14 mouse cellular contexts compared by ENCODE assay signal in the genomic region with DNA sequence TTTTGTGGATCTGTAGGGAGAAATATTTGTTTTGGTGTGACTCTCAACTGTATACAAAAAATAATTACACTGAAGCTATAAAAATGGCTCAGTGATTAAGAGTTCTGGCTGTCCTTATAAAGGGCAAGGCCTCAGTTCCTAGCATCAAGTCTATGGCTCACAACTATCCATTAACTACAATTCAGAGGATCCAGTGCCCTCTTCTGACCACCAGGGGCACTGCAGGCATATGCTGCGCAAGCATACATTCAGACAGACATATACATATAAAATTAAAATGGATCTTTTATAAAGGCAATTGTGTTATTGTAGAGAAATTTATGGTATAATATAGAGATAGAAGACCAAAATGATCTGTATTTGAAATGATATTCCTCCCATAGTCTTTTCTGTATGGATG.
DNase-seq lines count a peak whose midpoint lies in the region; ATAC-seq and TF ChIP-seq lines count a peak whose summit lies in the region.
"Had no signal": no experiment of that assay in that cellular context is flagged by ENCODE, and none has a peak within 500 bp of the region (broad histone marks: within the 10 kb centered on the region; RNA-seq: fewer than 3 reads in every experiment).

No protein-coding gene starts in this region.

- no peak overlapping the region for H3K4me2 ChIP-seq in liver, embryonic 14.5 days (ENCODE audit: low read depth)
- H3K4me2 ChIP-seq in liver, embryonic 11.5 days: no peak overlapping the region
- no peak overlapping the region for H3K4me2 ChIP-seq in hindbrain, embryonic 12.5 days (replicated peaks)
- H3K4me2 ChIP-seq: forebrain, embryonic 13.5 days; kidney, embryonic 15.5 days; lung, embryonic 15.5 days had no signal

- peak; percentile 44; the same call in 1 of the 2 replicates for TF ChIP-seq CTCF in liver, embryonic 14.5 days (IDR thresholded peaks at IDR 0.05; ENCODE audit: low read depth)
- peak; percentile 86 for TF ChIP-seq CTCF in E14TG2a.4 (conservative IDR thresholded peaks at IDR 0.05; ENCODE audit: low read length)
- TF ChIP-seq CTCF in embryonic fibroblast, embryonic 13.5 days (IDR thresholded peaks at IDR 0.05; ENCODE audit: borderline replicate concordance, insufficient read depth, low read length): peak; percentile 31; the same call in 1 of the 2 replicates

- H3K36me3 ChIP-seq in liver, embryonic 14.5 days (replicated peaks; ENCODE audit: control insufficient read depth, insufficient read depth, low read depth): no peaks in the 10 kb centered on the region
- H3K36me3 ChIP-seq in liver, embryonic 11.5 days (ENCODE audit: control insufficient read depth, insufficient read depth, low read length): no peaks in the 10 kb centered on the region
- H3K36me3 ChIP-seq in E14TG2a.4 (ENCODE audit: insufficient read depth, low read length): no peaks in the 10 kb centered on the region
- no peaks in the 10 kb centered on the region for H3K36me3 ChIP-seq in forebrain, embryonic 10.5 days (replicated peaks)
- H3K36me3 ChIP-seq in hindbrain, embryonic 12.5 days: no peaks in the 10 kb centered on the region
- H3K36me3 ChIP-seq: kidney, embryonic 15.5 days; lung, embryonic 15.5 days had no signal

- TF ChIP-seq EP300 in liver, embryonic 14.5 days (IDR thresholded peaks at IDR 0.05; ENCODE audit: low read depth): no peak

- H3K27me3 ChIP-seq in liver, embryonic 14.5 days (ENCODE audit: control insufficient read depth, insufficient read depth, low read length): no peaks in the 10 kb centered on the region
- no peaks in the 10 kb centered on the region for H3K27me3 ChIP-seq in liver, embryonic 11.5 days (replicated peaks; ENCODE audit: control insufficient read depth, insufficient read depth, low read length)
- H3K27me3 ChIP-seq in E14TG2a.4 (ENCODE audit: insufficient read depth, low read length): no peaks in the 10 kb centered on the region
- no peaks in the 10 kb centered on the region for H3K27me3 ChIP-seq in forebrain, embryonic 10.5 days (ENCODE audit: poor library complexity, severe bottlenecking)
- H3K27me3 ChIP-seq in hindbrain, embryonic 12.5 days: no peaks in the 10 kb centered on the region
- H3K27me3 ChIP-seq: forebrain, embryonic 13.5 days; kidney, embryonic 15.5 days; lung, embryonic 15.5 days had no signal

- H3K4me1 ChIP-seq in liver, embryonic 14.5 days (replicated peaks; ENCODE audit: control insufficient read depth in 2 of 2, insufficient read depth in 2 of 2, low read length in 1 of 2): no peaks in the 10 kb centered on the region
- H3K4me1 ChIP-seq in liver, embryonic 11.5 days (replicated peaks; ENCODE audit: control insufficient read depth, insufficient read depth, low read length): no peaks in the 10 kb centered on the region; the same call in 1 of the 2 replicates
- H3K4me1 ChIP-seq in E14TG2a.4 (replicated peaks; ENCODE audit: low read depth, low read length): no peaks in the 10 kb centered on the region
- H3K4me1 ChIP-seq in embryonic fibroblast, embryonic 13.5 days (ENCODE audit: control insufficient read depth, insufficient read depth, low read length): no peaks in the 10 kb centered on the region
- H3K4me1 ChIP-seq in forebrain, embryonic 10.5 days: peaks cover 11% of the 10 kb centered on the region
- peaks cover 12% of the 10 kb centered on the region for H3K4me1 ChIP-seq in hindbrain, embryonic 12.5 days

- DNase-seq in embryo, embryonic 10.5 days (ENCODE audit: low spot score): peak; percentile 28
- DNase-seq in embryo, embryonic 9.5 days (ENCODE audit: extremely low spot score): no peak
- DNase-seq in liver, embryonic 14.5 days (ENCODE audit: low read depth in 3 of 3, low spot score in 3 of 3): no peak
- DNase-seq in liver, embryonic 11.5 days (ENCODE audit: low spot score): no peak
- DNase-seq in forebrain, embryonic 10.5 days (ENCODE audit: extremely low spot score, low spot score): no peak
- DNase-seq: gastrocnemius, postnatal 25 days; heart, postnatal 36 days had no signal

- no peak overlapping the region for H3K4me3 ChIP-seq in liver, embryonic 14.5 days (ENCODE audit: insufficient read depth in 1 of 2, low read depth in 2 of 2, low read length in 2 of 2)
- H3K4me3 ChIP-seq in liver, embryonic 11.5 days (ENCODE audit: low read depth, low read length): no peak overlapping the region
- no peak overlapping the region for H3K4me3 ChIP-seq in E14TG2a.4 (replicated peaks; ENCODE audit: low read length)
- no peak overlapping the region for H3K4me3 ChIP-seq in embryonic fibroblast, embryonic 13.5 days (ENCODE audit: insufficient read depth, low read length)
- H3K4me3 ChIP-seq in forebrain, embryonic 10.5 days: no peak overlapping the region
- H3K4me3 ChIP-seq in hindbrain, embryonic 12.5 days: no peak overlapping the region
- H3K4me3 ChIP-seq: forebrain, embryonic 13.5 days; kidney, embryonic 15.5 days; lung, embryonic 15.5 days had no signal

- H3K27ac ChIP-seq in liver, embryonic 14.5 days: no peak overlapping the region
- no peak overlapping the region for H3K27ac ChIP-seq in liver, embryonic 11.5 days (ENCODE audit: low read depth, low read length)
- H3K27ac ChIP-seq in embryonic fibroblast, embryonic 13.5 days (ENCODE audit: insufficient read depth, low read length): no peak overlapping the region
- no peak overlapping the region for H3K27ac ChIP-seq in forebrain, embryonic 10.5 days
- H3K27ac ChIP-seq in hindbrain, embryonic 12.5 days: no peak overlapping the region
- H3K27ac ChIP-seq: forebrain, embryonic 13.5 days; kidney, embryonic 15.5 days; lung, embryonic 15.5 days had no signal

- 61% methylated on average over 1 of the region's 1 CpGs for WGBS in liver, embryonic 14.5 days (ENCODE audit: insufficient replicate concordance)
- WGBS in liver, embryonic 11.5 days: 100% methylated on average over 1 of the region's 1 CpGs
- WGBS in forebrain, embryonic 10.5 days: 91% methylated on average over 1 of the region's 1 CpGs
- 84% methylated on average over 1 of the region's 1 CpGs for WGBS in hindbrain, embryonic 12.5 days

- ATAC-seq in liver, embryonic 14.5 days (ENCODE audit: insufficient read depth): no peak
- ATAC-seq in liver, embryonic 11.5 days (replicated peaks; ENCODE audit: low FRiP score): no peak
- no peak for ATAC-seq in hindbrain, embryonic 12.5 days (ENCODE audit: low FRiP score)
- ATAC-seq: forebrain, embryonic 13.5 days; midbrain, embryonic 16.5 days had no signal

- no peaks in the 10 kb centered on the region for H3K9me3 ChIP-seq in liver, embryonic 14.5 days (ENCODE audit: control insufficient read depth, low read length)
- no peaks in the 10 kb centered on the region for H3K9me3 ChIP-seq in liver, embryonic 11.5 days (ENCODE audit: control insufficient read depth, low read length)
- no peaks in the 10 kb centered on the region for H3K9me3 ChIP-seq in E14TG2a.4 (ENCODE audit: low read length)
- peaks cover 3% of the 10 kb centered on the region; the same call in 1 of the 2 replicates for H3K9me3 ChIP-seq in forebrain, embryonic 10.5 days
- no peaks in the 10 kb centered on the region for H3K9me3 ChIP-seq in hindbrain, embryonic 12.5 days (replicated peaks)
- H3K9me3 ChIP-seq: forebrain, embryonic 13.5 days; kidney, embryonic 15.5 days; lung, embryonic 15.5 days had no signal

- H3K9ac ChIP-seq in liver, embryonic 14.5 days (replicated peaks): no peak overlapping the region
- no peak overlapping the region for H3K9ac ChIP-seq in liver, embryonic 11.5 days (ENCODE audit: low read depth, low read length)
- no peak overlapping the region for H3K9ac ChIP-seq in hindbrain, embryonic 12.5 days
- H3K9ac ChIP-seq: forebrain, embryonic 13.5 days; kidney, embryonic 15.5 days; lung, embryonic 15.5 days had no signal

- no peak for TF ChIP-seq POLR2A in embryonic fibroblast, embryonic 13.5 days (IDR thresholded peaks at IDR 0.05; ENCODE audit: low read depth, low read length)

Comparison
In these comparisons a context has a peak if more than half of its experiments do, and no peak if none do; other contexts are left out.
1. CTCF ChIP-seq: peak in every context shown above with its lines; median percentile 86 in E14TG2a.4; 44 in liver, embryonic 14.5 days; 31 in embryonic fibroblast, embryonic 13.5 days.